Mouse (Mus musculus) liver, embryonic 11.5 days (tissue): Measurements from ENCODE around the gene Tcf20. TPM values are rescaled to one million over a fixed set of nuclear protein-coding genes. Genes with fewer than 3 reads are reported as not detected.
A peak's percentile ranks its signal among the peaks of the same experiment; 100 is the strongest.

Experiments
- ATAC-seq: fragments of 200-750 bp; cut with Nextera tagmentation; replicated peaks from 2 replicates; pipeline ENCODE4 v1.8.0; 2017; ENCODE audit warnings: moderate number of reproducible peaks, mild to moderate bottlenecking, moderate TSS enrichment, moderate library complexity; ENCODE audit not compliant: low FRiP score
- DNase-seq: peaks from one replicate; pipeline ENCODE4 v3.0.0-alpha.2; 2017; ENCODE audit warnings: low spot score
- H3K27ac ChIP-seq: fragments of 300-500 bp; sonication (generic); 2 replicates; pipeline ENCODE4 v1.5.1; 2014; ENCODE audit warnings: mild to moderate bottlenecking, low read depth, low read length, control low read depth
- H3K27me3 ChIP-seq: fragments of 300-500 bp; sonication (generic); replicated peaks from 2 replicates; pipeline ENCODE4 v1.6.1; 2014; ENCODE audit warnings: low read length, mixed read lengths; ENCODE audit not compliant: control insufficient read depth, insufficient read depth
- H3K36me3 ChIP-seq: fragments of 300-500 bp; sonication (generic); 2 replicates; pipeline ENCODE4 v1.6.1; 2014; ENCODE audit warnings: mild to moderate bottlenecking, low read length, moderate library complexity, mixed read lengths; ENCODE audit not compliant: control insufficient read depth, insufficient read depth
- H3K4me1 ChIP-seq: fragments of 300-500 bp; sonication (generic); replicated peaks from 2 replicates; pipeline ENCODE4 v1.6.1; 2014; ENCODE audit warnings: low read length, mixed read lengths; ENCODE audit not compliant: control insufficient read depth, insufficient read depth
- H3K4me2 ChIP-seq: fragments of 300-500 bp; sonication (generic); 2 replicates; pipeline ENCODE4 v1.6.1; 2014; ENCODE audit warnings: mild to moderate bottlenecking, control low read depth, moderate library complexity
- H3K4me3 ChIP-seq: fragments of 300-500 bp; sonication (generic); 2 replicates; pipeline ENCODE4 v1.5.1; 2014; ENCODE audit warnings: low read depth, low read length, control low read depth
- H3K9ac ChIP-seq: fragments of 300-500 bp; sonication (generic); 2 replicates; pipeline ENCODE4 v1.6.1; 2014; ENCODE audit warnings: low read depth, low read length, control low read depth
- H3K9me3 ChIP-seq: fragments of 300-500 bp; sonication (generic); 2 replicates; pipeline ENCODE4 v1.6.1; 2016; ENCODE audit warnings: low read length, inconsistent platforms, mixed read lengths; ENCODE audit not compliant: control insufficient read depth
- WGBS: fragments of 180-500 bp; shearing (Covaris S2); extraction: QIAGEN DNeasy Blood & Tissue Kit; methylation state at CpG from one replicate; pipeline ENCODE4 v1.1.7; 2014; 5-methylcytosine and 5-hydroxymethylcytosine counted together
- polyA plus RNA-seq: library from polyadenylated mRNA; unstranded; fragments of >200 nt; fragmentation: Nextera tagmentation; extraction: Ambion mirVana; gene quantifications from 2 replicates; pipeline ENCODE4 v1.2.1, GENCODE M21; 2014

The Tcf20 gene
- polyA plus RNA-seq, 1 experiment from 2014 or later, result 7.1 TPM

- H3K4me3 ChIP-seq, result no peak overlapping the region
- H3K4me2 ChIP-seq, result no peak overlapping the region
- no peak overlapping the region for H3K9ac ChIP-seq
- H3K9me3 ChIP-seq, result no peaks in the 10 kb centered on the region
- no peaks in the 10 kb centered on the region for H3K36me3 ChIP-seq
- peaks cover 24% of the 10 kb centered on the region for H3K4me1 ChIP-seq
- H3K27ac ChIP-seq, result no peak overlapping the region
- 22% methylated on average over 4 of the region's 4 CpGs for WGBS
- peaks cover 61% of the 10 kb centered on the region for H3K27me3 ChIP-seq
- DNase-seq (no peak), ATAC-seq (no peak)
Measured at GRCm38 (mm10) chr15:82984097-82984496, 3.6 kb downstream of the Tcf20 start.

- no peaks in the 10 kb centered on the region for H3K36me3 ChIP-seq
- no peak overlapping the region for H3K9ac ChIP-seq
- 26% methylated on average over 9 of the region's 9 CpGs for WGBS
- H3K27ac ChIP-seq, result no peak overlapping the region
- DNase-seq (no peak), ATAC-seq (no peak)
- peaks cover 24% of the 10 kb centered on the region for H3K4me1 ChIP-seq
- no peak overlapping the region for H3K4me3 ChIP-seq
- no peaks in the 10 kb centered on the region for H3K9me3 ChIP-seq
- H3K27me3 ChIP-seq, result peaks cover 60% of the 10 kb centered on the region
- H3K4me2 ChIP-seq, result no peak overlapping the region
Measured at GRCm38 (mm10) chr15:82983416-82984026, 4.2 kb downstream of the Tcf20 start.

- Histone ChIP-seq H3K9ac (no peak overlapping the region), H3K36me3 (no peaks in the 10 kb centered on the region), H3K4me2 (no peak overlapping the region), H3K9me3 (no peaks in the 10 kb centered on the region), H3K4me3 (no peak overlapping the region), H3K27ac (no peak overlapping the region), H3K4me1 (peaks cover 20% of the 10 kb centered on the region), H3K27me3 (peaks cover 60% of the 10 kb centered on the region)
- DNase-seq (no peak), ATAC-seq (no peak)
- 21% methylated on average over 18 of the region's 18 CpGs for WGBS
Measured at GRCm38 (mm10) chr15:82982724-82983415, 4.8 kb downstream of the Tcf20 start.

- no peak for ATAC-seq
- Histone ChIP-seq H3K9ac (no peak overlapping the region), H3K4me1 (peaks cover 16% of the 10 kb centered on the region), H3K9me3 (no peaks in the 10 kb centered on the region), H3K27me3 (peaks cover 54% of the 10 kb centered on the region), H3K27ac (no peak overlapping the region), H3K4me3 (no peak overlapping the region), H3K36me3 (no peaks in the 10 kb centered on the region), H3K4me2 (no peak overlapping the region)
- 38% methylated on average over 15 of the region's 15 CpGs for WGBS
- no peak for DNase-seq
Measured at GRCm38 (mm10) chr15:82981676-82982520, 5.8 kb downstream of the Tcf20 start.

GRCm38 (mm10) chr15:82979531-82979930 is 8.1 kb downstream of the Tcf20 start:
- H3K4me1 ChIP-seq, result peaks cover 14% of the 10 kb centered on the region
- H3K4me3 ChIP-seq, result no peak overlapping the region
- no peaks in the 10 kb centered on the region for H3K9me3 ChIP-seq
- no peaks in the 10 kb centered on the region for H3K36me3 ChIP-seq
- H3K27me3 ChIP-seq, result peaks cover 35% of the 10 kb centered on the region
- DNase-seq (no peak), ATAC-seq (no peak)
- H3K27ac ChIP-seq, result no peak overlapping the region
- H3K4me2 ChIP-seq, result no peak overlapping the region
- H3K9ac ChIP-seq, result no peak overlapping the region
- 71% methylated on average over 1 of the region's 1 CpGs for whole genome bisulfite sequencing

- DNase-seq (no peak), ATAC-seq (no peak)
- no peaks in the 10 kb centered on the region; the same call in 1 of the 2 replicates for H3K27me3 ChIP-seq
- no peaks in the 10 kb centered on the region for H3K36me3 ChIP-seq
- 67% methylated on average over 1 of the region's 1 CpGs for WGBS
- H3K4me2 ChIP-seq, result no peak overlapping the region
- no peak overlapping the region for H3K9ac ChIP-seq
- no peak overlapping the region for H3K4me3 ChIP-seq
- peaks cover 5% of the 10 kb centered on the region; the same call in 1 of the 2 replicates for H3K4me1 ChIP-seq
- no peak overlapping the region for H3K27ac ChIP-seq
- H3K9me3 ChIP-seq, result no peaks in the 10 kb centered on the region
Measured at GRCm38 (mm10) chr15:82974471-82974870, 13.2 kb downstream of the Tcf20 start.

- H3K27me3 ChIP-seq, result peaks cover 37% of the 10 kb centered on the region
- DNase-seq (no peak), ATAC-seq (no peak)
- H3K4me3 ChIP-seq, result no peak overlapping the region
- H3K9me3 ChIP-seq, result no peaks in the 10 kb centered on the region
- no peak overlapping the region for H3K4me2 ChIP-seq
- H3K9ac ChIP-seq, result no peak overlapping the region
- H3K27ac ChIP-seq, result peak overlapping the region; percentile 63
- no peaks in the 10 kb centered on the region for H3K36me3 ChIP-seq
- H3K4me1 ChIP-seq, result peaks cover 20% of the 10 kb centered on the region
- WGBS, result 17% methylated on average over 6 of the region's 6 CpGs
Measured at GRCm38 (mm10) chr15:82969206-82969721, 18.4 kb downstream of the Tcf20 start.

GRCm38 (mm10) chr15:82968449-82968848 is 19.2 kb downstream of the Tcf20 start:
- H3K27ac ChIP-seq, result peak overlapping the region; percentile 63
- no peaks in the 10 kb centered on the region for H3K9me3 ChIP-seq
- H3K27me3 ChIP-seq, result peaks cover 45% of the 10 kb centered on the region
- WGBS, result 7% methylated on average over 22 of the region's 22 CpGs
- H3K4me3 ChIP-seq, result peak overlapping the region; percentile 24
- no peak for ATAC-seq
- peak overlapping the region; percentile 52 for H3K4me2 ChIP-seq
- H3K9ac ChIP-seq, result peak overlapping the region; percentile 28; the same call in 1 of the 2 replicates
- H3K4me1 ChIP-seq, result peaks cover 20% of the 10 kb centered on the region
- H3K36me3 ChIP-seq, result no peaks in the 10 kb centered on the region
- DNase-seq, result no peak
